Mouse (Mus musculus): ENCODE data around the gene Tmem117.

Tmem117 gene

GRCm38 (mm10) chr15:94628830-94629601 lies at the start of gene Tmem117:
Tmem117 (plus strand) TSS chr15:94629232.
- in situ Hi-C loops (cut with MboI, MseI) = no loop called here

DNA sequence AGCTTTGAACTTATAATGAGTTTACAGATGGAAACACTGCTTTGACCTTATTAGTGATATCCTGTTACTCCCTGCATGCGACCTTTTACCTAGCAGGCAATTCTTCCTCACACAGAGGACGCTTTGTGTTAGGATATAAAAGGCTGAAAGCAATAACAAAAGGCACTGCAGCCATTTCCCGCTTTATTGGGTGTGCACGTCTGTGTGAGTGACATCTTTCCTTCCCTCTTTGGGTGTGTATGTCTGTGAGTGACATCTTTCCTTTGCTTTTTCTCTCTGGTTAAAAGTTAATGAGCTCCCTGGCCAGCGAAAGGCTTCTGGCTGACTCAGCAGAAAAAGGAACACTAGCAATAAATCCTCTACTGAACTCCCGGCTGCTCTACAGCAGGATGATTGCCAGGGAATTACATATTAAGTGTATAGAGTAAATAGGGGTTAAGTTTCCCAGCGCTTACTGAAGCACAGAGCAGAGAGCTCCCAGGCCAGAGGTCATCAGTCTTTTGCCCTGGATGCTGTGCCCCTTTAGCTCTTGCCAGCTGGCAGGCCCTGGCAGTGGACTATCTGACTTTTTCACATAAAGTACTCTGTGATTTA lies 46.9 kb upstream of the Tmem117 start:
- in situ Hi-C loops (cut with MboI, MseI) = no loop called here

DNA sequence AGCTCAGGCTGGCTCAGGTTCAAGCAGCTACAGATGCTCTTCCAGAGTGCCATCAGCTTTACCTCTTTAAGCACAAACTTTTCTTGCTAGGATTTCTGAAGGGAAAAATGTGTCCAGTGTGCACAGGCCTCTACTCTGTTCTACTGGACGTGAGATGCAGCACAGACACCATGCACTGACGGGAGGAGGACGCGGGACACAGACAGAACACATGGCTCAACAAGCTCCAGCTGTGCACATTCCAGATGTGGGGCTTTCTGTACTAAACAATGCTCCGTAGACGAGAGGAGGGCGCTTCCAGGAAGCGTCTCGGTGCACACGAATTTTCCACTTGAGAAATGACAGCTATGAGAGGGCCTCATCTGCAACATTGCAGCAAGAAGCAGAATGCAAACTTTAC lies 45.9 kb upstream of the Tmem117 start:
- in situ Hi-C loops (cut with MboI, MseI) = no loop called here

DNA sequence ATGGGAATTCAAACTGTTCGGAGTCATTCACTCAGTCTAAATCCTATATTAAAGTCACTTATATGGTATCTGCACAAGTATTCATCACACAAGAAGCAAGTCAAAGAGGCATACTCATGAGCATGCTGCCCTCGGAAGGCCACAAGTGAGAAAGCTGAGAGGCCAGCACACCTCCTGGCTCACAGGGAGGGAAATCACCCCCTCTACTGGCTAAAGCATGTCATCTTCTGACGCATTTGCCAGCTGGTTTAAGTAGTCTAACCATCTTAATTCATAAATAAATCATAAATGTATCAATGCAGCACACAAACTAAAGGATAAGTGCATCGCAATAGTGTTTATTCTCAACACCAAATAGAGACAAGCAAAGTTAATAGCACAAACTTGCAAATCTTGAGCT lies 44.3 kb upstream of the Tmem117 start:
- in situ Hi-C loops (cut with MboI, MseI) = no loop called here

GRCm38 (mm10) chr15:94587826-94588715 lies 41.0 kb upstream of the Tmem117 start:
- in situ Hi-C loops (cut with MboI, MseI) = no loop called here

DNA sequence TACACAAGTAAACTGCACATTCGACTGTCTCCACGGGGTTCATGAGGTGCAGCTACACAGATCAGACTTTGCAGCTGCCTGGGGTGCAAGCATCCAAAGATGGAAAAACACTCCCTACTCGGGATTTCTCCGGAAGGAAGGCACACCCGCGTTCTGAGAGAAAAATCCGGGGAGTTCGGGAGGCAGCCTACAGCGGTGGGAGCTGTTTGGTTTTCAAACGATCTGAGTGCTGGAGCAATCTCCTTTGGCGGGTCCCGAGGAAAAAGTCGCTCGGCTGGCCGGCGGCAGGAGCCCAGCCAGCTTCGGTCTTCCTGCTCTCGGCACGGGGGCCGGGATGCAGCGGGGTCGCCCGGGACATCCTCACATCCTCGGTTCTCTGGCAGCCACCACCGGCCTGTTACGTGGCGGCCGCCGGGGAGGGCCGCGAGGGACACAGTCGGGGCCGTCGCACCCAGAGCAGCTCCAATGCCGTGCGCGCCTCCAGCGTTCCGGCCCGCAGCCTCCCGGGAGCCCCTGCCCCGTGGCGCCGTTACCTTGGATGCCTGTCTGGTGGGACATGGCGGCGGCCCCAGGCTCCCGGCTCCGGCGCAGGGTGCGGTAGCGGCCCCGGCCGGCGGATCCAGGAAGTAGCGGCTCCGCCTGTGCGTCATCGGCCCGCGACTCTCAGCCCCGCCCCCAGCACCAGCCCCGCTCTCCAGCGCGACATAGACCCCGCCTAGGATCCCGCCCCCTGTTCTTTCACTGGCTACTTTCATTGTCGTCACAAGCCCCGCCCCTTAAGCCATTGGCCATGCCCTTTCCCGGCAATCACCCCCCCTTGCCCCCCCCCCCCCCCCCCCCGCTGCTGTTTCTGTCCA lies 39.6 kb upstream of the Tmem117 start, which contains the start of gene Twf1:
Gene Twf1, minus strand, starts transcription at position 671 of the 857 bp plus-strand sequence.
- in situ Hi-C loops (cut with MboI, MseI) = no loop called here

DNA sequence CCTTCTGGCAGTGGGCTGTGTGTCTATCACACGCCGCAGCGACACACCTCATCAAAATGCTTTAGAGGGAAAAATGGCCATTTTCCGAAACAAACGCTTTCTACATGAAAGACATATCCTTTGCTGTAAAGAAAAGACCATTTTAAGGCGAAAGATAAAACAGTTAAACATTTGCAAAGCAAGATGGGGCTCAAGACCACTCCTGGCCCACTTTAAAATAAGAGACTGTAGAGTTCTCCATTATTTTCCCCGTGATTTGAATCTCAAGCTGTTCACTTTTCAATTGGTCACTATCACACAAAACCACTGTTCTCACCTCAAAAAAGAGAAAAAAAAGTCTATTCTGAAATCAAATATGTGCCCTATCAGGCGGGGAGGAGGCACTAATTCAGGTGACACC lies 38.9 kb upstream of the Tmem117 start:
- in situ Hi-C loops (cut with MboI, MseI) = no loop called here

GRCm38 (mm10) chr15:94591356-94591755 lies 37.7 kb upstream of the Tmem117 start:
- in situ Hi-C loops (cut with MboI, MseI) = no loop called here

GRCm38 (mm10) chr15:94593586-94593985 lies 35.4 kb upstream of the Tmem117 start:
- in situ Hi-C loops (cut with MboI, MseI) = no loop called here

- in situ Hi-C loops (cut with MboI, MseI) = loop anchor here (5.0 kb wide), 1 partner anchor 53 kb away; no protein-coding TSS in a partner anchor
Observed at GRCm38 (mm10) chr15:94600145-94600707, 28.8 kb upstream of the Tmem117 start.

DNA sequence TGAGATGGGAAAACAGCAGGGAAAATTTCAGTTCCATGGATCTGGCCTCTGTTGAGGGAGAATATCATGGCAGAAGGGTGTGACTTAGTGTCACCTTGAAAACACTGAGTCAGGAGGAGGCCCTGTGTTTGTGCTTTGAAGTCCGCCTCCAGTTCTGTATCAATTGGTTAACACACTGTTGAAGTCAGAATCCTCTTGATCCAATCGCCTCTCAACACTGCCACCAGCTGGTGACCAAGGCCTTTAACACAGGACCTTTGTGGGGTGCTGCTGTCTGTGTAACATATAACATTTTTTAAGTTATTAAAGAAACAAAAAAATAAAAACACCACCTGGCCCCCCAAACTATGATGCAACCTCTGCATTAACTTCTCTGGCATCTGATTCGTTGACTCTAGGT lies 27.7 kb upstream of the Tmem117 start:
- in situ Hi-C loops (cut with MboI, MseI) = loop anchor here (5.0 kb wide), 1 partner anchor 54 kb away; no protein-coding TSS in a partner anchor

DNA sequence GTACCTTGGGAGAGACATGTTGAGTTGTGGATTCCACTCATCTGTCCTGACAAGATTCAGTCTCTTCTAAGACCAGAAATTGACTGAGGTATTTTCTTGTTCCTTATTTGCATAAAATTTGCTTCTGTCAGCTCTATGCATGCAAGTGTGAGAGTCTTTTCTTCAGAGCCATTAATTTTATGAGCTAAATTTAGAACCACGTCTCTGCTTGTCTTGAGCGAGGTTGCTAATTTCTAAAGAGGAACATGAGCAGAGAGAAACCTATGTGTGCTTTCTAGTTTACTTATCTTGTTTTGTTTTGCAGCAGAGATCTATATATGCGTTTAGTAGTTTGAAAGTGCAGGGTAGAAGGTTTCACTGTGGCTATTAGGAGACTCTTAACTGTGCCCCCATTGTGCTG lies 26.6 kb upstream of the Tmem117 start:
- in situ Hi-C loops (cut with MboI, MseI) = loop anchor here (5.0 kb wide), 1 partner anchor 55 kb away; no protein-coding TSS in a partner anchor

DNA sequence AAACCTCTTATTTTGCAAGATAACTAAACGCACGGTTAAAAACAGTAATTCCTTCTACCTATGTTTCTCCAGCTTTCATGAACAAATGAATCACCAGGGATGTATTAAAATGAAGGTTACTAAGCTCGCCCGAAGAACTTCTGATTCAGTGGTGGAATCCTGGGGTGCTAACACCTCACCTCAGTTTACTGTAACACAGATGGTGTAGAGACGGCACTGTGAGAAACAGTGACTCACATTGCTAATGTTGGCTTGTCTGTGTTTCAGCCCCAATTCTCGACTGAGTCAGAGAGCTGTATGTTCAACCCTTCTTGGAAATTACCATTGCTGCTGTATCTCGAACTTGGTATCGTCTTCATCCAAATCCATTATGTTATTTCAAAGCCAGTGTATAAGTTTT lies 21.3 kb upstream of the Tmem117 start:
- in situ Hi-C loops (cut with MboI, MseI) = no loop called here

DNA sequence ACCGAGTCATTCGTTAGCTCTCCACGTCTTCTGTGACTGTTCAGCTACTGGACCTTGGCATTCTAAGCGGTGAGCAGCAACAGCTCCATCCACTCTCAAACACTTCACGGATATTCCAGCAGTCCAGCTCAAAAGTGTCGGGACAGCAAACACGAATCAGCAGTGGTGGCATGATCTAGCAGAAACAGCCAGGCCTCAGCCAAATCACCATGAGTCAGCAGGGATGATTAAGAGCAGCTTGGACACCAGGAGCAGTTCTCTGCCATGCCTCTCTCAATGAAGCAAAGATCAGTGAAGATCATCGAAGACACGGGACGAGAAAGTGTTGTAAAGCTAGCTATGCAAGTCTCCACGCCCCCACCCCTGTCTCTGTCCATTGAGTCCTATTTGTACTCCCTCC lies 13.0 kb upstream of the Tmem117 start:
- in situ Hi-C loops (cut with MboI, MseI) = no loop called here

- in situ Hi-C loops (cut with MboI, MseI) = no loop called here
Observed at GRCm38 (mm10) chr15:94620909-94621308, 8.1 kb upstream of the Tmem117 start.

GRCm38 (mm10) chr15:94628463-94628829 lies 586 bp upstream of the Tmem117 start:
- in situ Hi-C loops (cut with MboI, MseI) = no loop called here

DNA sequence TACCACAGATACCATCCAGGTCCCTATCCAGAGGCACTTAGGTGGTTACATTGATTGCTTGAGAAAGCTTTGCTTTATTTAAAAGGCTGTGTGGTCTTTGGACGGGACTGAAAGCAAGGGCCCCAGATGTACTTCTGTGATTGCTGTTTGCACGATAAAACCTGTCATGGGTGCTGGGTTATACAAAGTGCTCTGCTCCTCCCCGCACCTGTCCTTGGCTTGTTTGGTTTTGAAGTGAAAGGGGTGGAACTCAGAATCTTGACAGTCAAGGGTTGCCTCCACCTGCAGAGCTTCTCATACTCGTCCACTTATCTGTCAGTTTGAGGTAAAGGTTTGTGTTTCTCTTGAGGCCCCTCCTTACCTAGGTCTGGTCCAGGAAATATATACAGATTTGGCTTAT lies 1.5 kb downstream of the Tmem117 start:
- in situ Hi-C loops (cut with MboI, MseI) = no loop called here

GRCm38 (mm10) chr15:94634524-94634923 lies 5.5 kb downstream of the Tmem117 start:
- in situ Hi-C loops (cut with MboI, MseI) = no loop called here

DNA sequence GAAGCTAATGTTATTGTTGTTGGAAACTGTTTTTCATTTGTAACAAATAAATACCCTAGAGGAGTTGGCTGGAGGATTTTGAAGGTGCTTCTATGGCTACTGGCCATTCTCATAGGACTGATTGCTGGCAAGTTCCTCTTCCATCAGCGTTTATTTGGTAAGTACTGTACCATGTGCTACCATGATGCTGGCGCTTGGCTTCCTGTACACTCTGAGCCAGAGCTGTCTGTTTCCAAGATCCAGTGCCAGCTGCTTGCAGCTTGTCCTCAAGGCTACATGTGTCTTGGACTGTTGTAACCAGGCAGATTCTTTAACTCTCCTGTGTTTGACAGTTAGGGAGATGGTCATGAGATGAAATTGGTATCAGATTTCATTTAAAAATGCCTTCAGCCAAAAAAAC lies 9.2 kb downstream of the Tmem117 start:
- in situ Hi-C loops (cut with MboI, MseI) = no loop called here

- in situ Hi-C loops (cut with MboI, MseI) = no loop called here
Observed at GRCm38 (mm10) chr15:94639126-94639525, 10.1 kb downstream of the Tmem117 start.

DNA sequence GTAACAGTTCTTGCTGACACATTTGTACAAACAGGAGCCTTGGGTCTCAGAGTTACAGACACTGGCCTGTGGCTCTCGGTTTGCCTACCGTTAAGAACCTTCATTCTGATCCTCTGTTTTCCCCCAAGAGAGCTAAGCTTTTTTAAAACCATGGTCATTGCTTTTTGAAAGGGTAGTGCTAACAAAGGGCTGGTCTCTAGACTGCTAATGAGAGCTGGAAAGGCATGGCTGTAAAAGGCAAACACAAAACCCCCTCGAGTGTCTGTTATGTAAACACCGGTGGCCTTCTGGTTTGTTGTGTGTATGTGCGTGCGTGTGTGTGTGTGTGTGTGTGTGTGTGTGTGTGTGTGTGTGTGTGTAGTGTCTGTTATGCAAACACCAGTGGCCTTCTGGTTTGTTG lies 17.0 kb downstream of the Tmem117 start:
- in situ Hi-C loops (cut with MboI, MseI) = no loop called here
